Mouse (Mus musculus): ENCODE data around the gene Kctd10. TPM values are rescaled to one million over a fixed set of nuclear protein-coding genes. Genes with fewer than 3 reads are reported as not detected.

Kctd10 gene
- 177 TPM for polyA plus RNA-seq (2014; fragmentation: Illumina TruSeq; extraction: RNeasy Lipid Tissue Mini Kit (QIAGEN cat#74804); ENCODE audit: insufficient read depth, low read depth, low replicate concordance)

GRCm38 (mm10) chr5:114380209-114381012 is at the start of gene Kctd10, which contains the start of gene Ube3b:
Gene Kctd10 (minus strand): TSS chr5:114380508.
Gene Ube3b (plus strand): TSS chr5:114380607.

Other genes with a start within 250 kb of the Kctd10 start
- 4.9 TPM for gene Acacb, start 234.0 kb downstream of the Kctd10 start, polyA plus RNA-seq (2014; fragmentation: Illumina TruSeq; extraction: RNeasy Lipid Tissue Mini Kit (QIAGEN cat#74804); ENCODE audit: insufficient read depth, low read depth, low replicate concordance)
- gene Foxn4, start 106.7 kb downstream of the Kctd10 start, polyA plus RNA-seq (2014; fragmentation: Illumina TruSeq; extraction: RNeasy Lipid Tissue Mini Kit (QIAGEN cat#74804); ENCODE audit: insufficient read depth, low read depth, low replicate concordance): 0.12 TPM
- 2.7 TPM for gene Myo1h, start 91.3 kb downstream of the Kctd10 start, polyA plus RNA-seq (2014; fragmentation: Illumina TruSeq; extraction: RNeasy Lipid Tissue Mini Kit (QIAGEN cat#74804); ENCODE audit: insufficient read depth, low read depth, low replicate concordance)
- gene Ube3b, start 99 bp upstream of the Kctd10 start, polyA plus RNA-seq (2014; fragmentation: Illumina TruSeq; extraction: RNeasy Lipid Tissue Mini Kit (QIAGEN cat#74804); ENCODE audit: insufficient read depth, low read depth, low replicate concordance): 29.5 TPM
- gene Mmab, start 63.6 kb upstream of the Kctd10 start, polyA plus RNA-seq (2014; fragmentation: Illumina TruSeq; extraction: RNeasy Lipid Tissue Mini Kit (QIAGEN cat#74804); ENCODE audit: insufficient read depth, low read depth, low replicate concordance): 6.5 TPM
- 23.2 TPM for gene Mvk, start 63.8 kb upstream of the Kctd10 start, polyA plus RNA-seq (2014; fragmentation: Illumina TruSeq; extraction: RNeasy Lipid Tissue Mini Kit (QIAGEN cat#74804); ENCODE audit: insufficient read depth, low read depth, low replicate concordance)
- 2.6 TPM for gene Fam222a, start 187.5 kb upstream of the Kctd10 start, polyA plus RNA-seq (2014; fragmentation: Illumina TruSeq; extraction: RNeasy Lipid Tissue Mini Kit (QIAGEN cat#74804); ENCODE audit: insufficient read depth, low read depth, low replicate concordance)